Mouse (Mus musculus) adrenal gland, adult (tissue): ENCODE measurements around the gene Tmem8b.

Experiments
- DNase-seq, 2 experiments: peaks; one replicate each; pipeline ENCODE4 v3.0.0; 2022 to 2023; ENCODE audit warnings: low spot score in 1 of 2; ENCODE audit not compliant: inconsistent age in 2 of 2

The Tmem8b gene

DNA sequence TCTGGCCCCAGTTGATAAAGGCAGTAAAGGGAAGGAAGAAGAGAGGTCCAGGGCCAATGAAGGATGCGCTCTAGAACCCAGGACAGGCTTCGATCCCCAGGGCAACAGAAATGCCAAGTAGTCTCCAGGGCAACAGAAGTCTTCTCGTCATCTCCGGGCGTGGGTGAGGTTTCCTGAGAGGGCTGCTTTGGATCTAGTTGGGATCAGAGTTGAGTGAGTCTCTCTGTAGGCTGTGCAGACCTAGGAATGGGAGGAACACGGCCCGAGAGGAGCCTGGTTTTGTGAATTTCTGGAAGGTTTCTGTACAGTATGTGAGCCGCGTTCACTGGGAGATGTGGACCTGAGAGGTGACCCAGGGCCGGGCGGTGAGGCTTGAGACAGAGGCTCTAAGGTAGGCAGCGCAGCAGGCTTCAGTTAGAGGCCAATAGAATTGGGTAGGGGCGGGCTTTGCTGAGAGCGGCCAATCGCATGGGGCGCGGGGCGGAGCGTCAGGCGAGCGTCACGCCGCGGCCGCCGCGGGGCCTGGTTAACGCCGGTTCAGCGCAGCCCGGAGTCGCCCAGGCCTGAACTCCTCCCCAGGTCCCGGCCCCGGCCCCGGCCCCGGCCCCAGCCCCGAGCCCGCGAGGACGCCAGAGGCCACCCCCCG is at the start of gene Tmem8b, which contains the start of gene Fam221b:
Gene Tmem8b, plus strand, starts transcription at position 190 of the 646 bp plus-strand sequence.
Gene Fam221b, minus strand, starts transcription at position 364 of the 646 bp plus-strand sequence.
- peak; percentile 92 to 97 for DNase-seq

GRCm38 (mm10) chr4:43620146-43620778 is 48.5 kb upstream of the Tmem8b start:
- peak in 1 of 2 experiments; percentile 44 for DNase-seq

DNA sequence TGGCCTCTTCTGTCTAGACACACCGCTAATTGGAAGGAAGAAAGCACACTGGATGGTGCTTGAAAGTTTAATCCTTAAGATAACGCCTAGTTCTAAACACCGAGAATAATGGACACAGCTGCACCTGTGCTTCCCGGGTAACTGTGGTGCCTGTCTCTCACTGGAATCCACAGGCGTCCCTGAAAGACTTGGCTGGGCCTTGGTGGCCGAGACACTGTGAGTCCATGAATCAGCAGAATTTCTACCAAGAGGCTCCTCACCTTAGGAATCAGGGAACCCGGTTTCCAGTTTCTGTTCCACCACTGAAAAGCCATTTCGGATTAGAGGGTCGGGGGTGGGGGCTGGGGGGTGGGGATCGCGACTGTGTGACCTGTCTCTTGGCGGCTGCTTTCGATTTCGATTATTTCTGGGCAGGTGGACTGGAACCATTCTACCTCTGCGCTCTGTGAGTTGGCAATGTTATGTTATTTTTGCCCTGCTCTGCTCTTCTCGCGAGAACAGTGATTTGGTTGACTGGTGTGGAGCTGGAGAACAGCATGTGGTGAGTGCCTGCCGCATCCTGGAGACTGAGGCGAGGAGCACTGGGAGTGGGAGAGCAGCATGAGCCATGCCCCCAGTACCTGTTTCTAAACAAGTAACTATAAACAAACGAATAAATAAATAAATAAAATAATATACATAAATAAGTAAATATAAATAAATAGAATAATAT is 39.5 kb upstream of the Tmem8b start:
- DNase-seq: peak in 1 of 2 experiments; percentile 11

- DNase-seq: peak; percentile 81 to 95
Measured at GRCm38 (mm10) chr4:43630030-43630581, 38.7 kb upstream of the Tmem8b start.

DNA sequence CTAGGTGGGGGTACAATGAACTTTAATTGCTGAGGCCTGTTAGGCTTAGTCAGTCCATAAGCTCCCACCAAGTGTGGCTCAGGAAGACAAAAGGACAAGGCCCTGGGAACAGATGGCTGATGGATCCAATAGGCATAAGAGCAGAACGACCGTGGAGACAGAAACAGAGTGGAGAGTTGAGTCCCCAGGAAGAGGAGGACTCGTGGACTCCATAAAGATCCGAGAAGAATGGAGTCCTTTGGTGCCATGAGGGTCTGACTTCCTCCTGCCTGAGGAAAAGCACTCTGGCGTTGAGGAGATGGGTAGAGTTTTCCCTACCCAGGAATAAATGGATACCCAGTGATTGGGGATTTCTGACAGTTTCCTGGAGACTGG is 38.1 kb upstream of the Tmem8b start:
- no peak for DNase-seq

GRCm38 (mm10) chr4:43631046-43631955 is 37.5 kb upstream of the Tmem8b start, which contains the start of gene Npr2:
Gene Npr2, plus strand, starts transcription at chr4:43631935.
- peak; percentile 65 to 88 for DNase-seq

DNA sequence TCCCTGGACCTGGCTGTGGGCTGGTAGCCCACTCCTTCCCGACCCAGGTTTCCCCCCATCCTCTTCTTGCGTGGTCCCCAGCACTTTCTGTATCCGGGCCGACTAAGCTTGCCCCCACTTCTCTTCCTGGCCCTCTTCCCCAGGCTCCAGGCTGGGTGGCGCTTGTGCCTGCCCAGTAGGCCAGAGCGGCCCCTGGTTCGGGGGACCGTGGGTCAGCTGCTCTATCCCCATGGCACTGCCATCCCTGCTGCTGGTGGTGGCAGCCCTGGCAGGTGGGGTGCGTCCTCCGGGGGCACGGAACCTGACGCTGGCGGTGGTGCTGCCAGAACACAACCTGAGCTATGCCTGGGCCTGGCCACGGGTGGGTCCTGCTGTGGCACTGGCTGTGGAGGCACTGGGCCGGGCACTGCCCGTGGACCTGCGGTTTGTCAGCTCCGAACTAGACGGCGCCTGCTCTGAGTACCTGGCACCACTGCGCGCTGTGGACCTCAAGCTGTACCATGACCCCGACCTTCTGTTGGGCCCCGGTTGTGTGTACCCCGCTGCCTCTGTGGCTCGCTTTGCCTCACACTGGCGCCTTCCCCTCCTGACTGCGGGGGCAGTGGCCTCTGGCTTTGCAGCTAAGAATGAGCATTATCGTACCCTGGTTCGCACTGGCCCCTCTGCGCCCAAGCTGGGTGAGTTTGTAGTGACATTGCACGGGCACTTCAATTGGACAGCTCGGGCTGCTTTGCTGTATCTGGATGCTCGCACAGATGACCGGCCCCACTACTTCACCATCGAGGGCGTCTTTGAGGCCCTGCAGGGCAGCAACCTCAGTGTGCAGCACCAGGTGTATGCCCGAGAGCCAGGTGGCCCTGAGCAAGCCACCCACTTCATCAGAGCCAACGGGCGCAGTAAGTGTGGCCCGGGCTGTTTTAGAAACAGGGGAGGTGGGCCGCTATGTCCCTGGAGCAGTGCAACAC is 36.5 kb upstream of the Tmem8b start:
- DNase-seq: peak; percentile 36

GRCm38 (mm10) chr4:43633296-43633695 is 35.5 kb upstream of the Tmem8b start:
- DNase-seq: peak in 1 of 2 experiments; percentile 9

DNA sequence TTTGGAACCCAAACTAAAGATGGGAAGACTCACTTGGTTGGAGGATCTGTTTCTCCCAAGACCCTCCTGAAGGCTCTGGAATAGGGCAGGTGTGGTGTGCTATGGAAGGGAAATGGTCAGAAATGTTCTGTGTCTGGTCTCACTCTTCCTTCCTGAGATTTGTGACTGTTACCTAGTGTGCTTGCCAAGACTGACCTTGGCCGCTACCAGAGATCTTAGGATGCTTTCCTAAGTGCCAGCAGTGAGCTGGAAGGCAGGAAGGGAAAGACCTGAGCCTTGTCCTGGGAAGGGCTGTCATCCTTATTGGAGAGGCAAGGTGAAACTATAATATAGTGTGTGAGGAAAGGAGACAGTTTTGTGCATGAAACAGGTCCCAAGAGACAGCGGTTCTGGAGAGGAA is 35.0 kb upstream of the Tmem8b start:
- DNase-seq: peak; percentile 18 to 50

DNA sequence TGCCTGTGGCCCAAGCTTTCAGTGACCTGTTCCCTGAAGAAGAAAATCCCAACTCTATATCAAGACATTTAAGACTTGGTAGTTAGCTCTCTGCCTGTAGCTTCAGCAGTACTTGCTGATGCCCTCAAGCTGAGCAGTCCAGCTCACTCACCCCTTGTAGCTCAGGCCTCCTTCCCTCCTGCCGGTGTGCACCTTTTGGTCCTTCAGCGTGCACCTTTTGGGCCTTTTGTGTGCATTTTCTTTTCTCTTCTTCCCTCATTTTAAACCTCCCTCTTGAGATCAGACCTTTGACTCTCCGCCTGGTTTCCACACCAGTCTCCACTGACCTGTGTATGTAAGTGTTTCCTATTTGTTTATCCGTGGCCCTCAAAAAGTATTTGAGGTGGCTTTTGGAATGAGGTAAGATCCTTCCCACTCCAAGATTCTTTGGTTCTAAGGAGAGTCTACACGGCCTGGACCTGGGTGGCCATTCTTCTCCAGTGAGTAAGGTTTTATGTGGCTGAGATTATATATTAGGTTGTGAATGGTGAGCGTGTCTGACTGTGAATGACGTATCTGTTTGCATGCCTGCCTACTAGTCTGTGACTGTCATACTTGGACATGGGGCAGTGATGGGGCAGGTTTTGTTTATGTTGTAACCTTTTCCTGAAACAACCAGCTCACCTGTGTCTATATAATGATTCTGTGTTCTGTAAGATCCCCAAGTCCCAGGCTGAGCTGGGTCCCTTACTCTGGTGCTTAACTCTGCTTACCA is 34.0 kb upstream of the Tmem8b start:
- peak in 1 of 2 experiments; percentile 2 for DNase-seq

- peak in 1 of 2 experiments; percentile 2 for DNase-seq
Measured at GRCm38 (mm10) chr4:43636751-43637150, 32.0 kb upstream of the Tmem8b start.

DNA sequence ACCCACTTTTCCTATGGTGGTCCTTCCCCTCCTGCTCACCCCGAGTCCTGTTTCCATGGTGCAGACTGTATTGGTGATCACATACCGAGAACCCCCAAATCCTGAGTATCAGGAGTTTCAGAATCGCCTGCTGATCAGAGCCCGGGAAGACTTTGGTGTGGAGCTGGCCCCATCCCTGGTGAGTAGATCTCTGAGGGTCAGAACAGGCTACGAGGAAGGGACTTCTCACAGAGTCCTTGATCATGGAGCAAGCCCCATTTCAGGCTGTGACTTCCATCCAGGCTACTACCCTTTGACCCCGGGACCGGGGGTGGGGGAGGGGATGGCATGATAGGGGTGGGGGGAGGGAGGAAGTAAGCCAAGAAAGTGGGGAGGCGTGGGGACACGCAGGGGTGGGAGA is 28.7 kb upstream of the Tmem8b start:
- DNase-seq: peak in 1 of 2 experiments; percentile 1

DNA sequence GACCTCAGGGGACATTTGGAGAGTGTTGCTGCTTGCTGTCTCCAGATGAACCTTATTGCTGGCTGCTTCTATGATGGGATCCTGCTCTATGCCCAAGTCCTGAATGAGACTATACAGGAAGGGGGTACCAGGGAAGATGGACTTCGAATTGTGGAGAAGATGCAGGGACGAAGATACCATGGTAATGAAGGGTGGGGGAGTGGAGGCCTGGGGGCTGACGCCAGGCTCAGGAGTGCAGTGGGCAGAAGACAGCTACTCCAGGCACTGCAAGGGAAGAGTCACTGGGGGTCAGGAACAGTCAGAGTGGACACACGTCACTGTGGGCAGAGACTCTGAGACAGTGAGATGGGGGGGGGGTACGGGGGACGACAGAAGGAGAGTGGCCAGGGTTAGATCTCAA is 28.3 kb upstream of the Tmem8b start:
- DNase-seq: no peak

- no peak for DNase-seq
Measured at GRCm38 (mm10) chr4:43649783-43650182, 19.0 kb upstream of the Tmem8b start.

- no peak for DNase-seq
Measured at GRCm38 (mm10) chr4:43652726-43653125, 16.0 kb upstream of the Tmem8b start.

- peak; percentile 43 to 60 for DNase-seq
Measured at GRCm38 (mm10) chr4:43653161-43654015, 15.4 kb upstream of the Tmem8b start, which contains the start of gene Spag8. Gene Spag8, minus strand, starts transcription at chr4:43653594.

DNA sequence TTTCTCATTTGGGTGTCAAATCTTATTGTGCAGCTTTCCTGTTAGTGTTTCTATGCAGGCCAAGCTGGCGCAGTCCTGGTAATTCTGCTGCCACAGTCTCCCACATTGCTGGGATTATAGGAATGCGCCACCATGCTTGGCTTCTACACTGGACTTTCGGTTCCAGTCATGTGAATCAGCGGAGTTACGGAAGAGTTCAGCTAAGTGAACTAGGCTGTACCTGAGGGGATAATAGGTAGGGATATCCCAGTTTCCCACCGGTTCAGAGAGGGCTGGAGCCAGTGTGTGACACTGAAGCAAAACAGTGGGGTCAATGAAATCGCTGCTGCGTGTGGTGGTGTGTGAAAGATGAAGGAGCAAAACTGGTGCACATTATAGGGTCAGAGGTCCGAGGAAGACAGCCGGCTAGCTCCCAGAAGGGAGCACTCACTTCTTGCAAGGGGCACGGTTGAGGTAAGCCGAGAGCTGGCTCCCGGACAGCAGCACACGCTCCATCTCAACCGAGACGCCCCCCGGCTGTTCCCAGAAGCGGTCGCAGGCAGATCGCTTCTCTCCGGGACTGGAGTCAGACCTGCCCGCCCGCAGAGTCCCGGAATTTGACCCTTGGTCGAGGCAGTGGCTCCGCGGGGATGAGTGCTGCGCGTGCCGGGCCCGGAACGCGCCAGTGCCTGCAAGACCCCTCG is 13.0 kb upstream of the Tmem8b start:
- no peak for DNase-seq
